Mouse (Mus musculus) lung, embryonic 15.5 days (tissue): ENCODE data around the gene Fan1. TPM values are rescaled to one million over a fixed set of nuclear protein-coding genes. Genes with fewer than 3 reads are reported as not detected.

Source experiments
- ATAC-seq: fragments of 200-750 bp; cut with Nextera tagmentation; 2 replicates; pipeline ENCODE4 v1.8.0; 2017; ENCODE audit warnings: moderate number of reproducible peaks, borderline replicate concordance; ENCODE audit not compliant: low FRiP score, low TSS enrichment; ENCODE audit errors: extremely low read depth
- H3K27ac ChIP-seq: fragments of 300-500 bp; sonication (generic); 2 replicates; pipeline ENCODE4 v1.5.1; 2015; ENCODE audit warnings: moderate library complexity, mild to moderate bottlenecking, inconsistent platforms
- H3K27me3 ChIP-seq: fragments of 300-500 bp; sonication (generic); 2 replicates; pipeline ENCODE4 v1.6.1; 2015; ENCODE audit warnings: inconsistent platforms
- H3K36me3 ChIP-seq: fragments of 300-500 bp; sonication (generic); 2 replicates; pipeline ENCODE4 v1.6.1; 2015; ENCODE audit warnings: inconsistent platforms
- H3K4me1 ChIP-seq: fragments of 300-500 bp; sonication (generic); 2 replicates; pipeline ENCODE4 v1.6.1; 2015; ENCODE audit warnings: inconsistent platforms
- H3K4me2 ChIP-seq: fragments of 300-500 bp; sonication (generic); 2 replicates; pipeline ENCODE4 v1.6.1; 2015; ENCODE audit warnings: inconsistent platforms, mild to moderate bottlenecking, moderate library complexity
- H3K4me3 ChIP-seq: fragments of 300-500 bp; sonication (generic); 2 replicates; pipeline ENCODE4 v1.5.1; 2015; ENCODE audit warnings: mild to moderate bottlenecking, inconsistent platforms
- H3K9ac ChIP-seq: fragments of 300-500 bp; sonication (generic); 2 replicates; pipeline ENCODE4 v1.6.1; 2015; ENCODE audit warnings: inconsistent platforms
- H3K9me3 ChIP-seq: fragments of 300-500 bp; sonication (generic); 2 replicates; pipeline ENCODE4 v1.6.1; 2016; ENCODE audit warnings: inconsistent platforms
- WGBS: fragments of 180-500 bp; shearing (Covaris S2); methylation state at CpG from one replicate; pipeline ENCODE4 v1.1.7; 2015; 5-methylcytosine and 5-hydroxymethylcytosine counted together
- polyA plus RNA-seq: library from polyadenylated mRNA; unstranded; fragments of >200 nt; fragmentation: Nextera tagmentation; extraction: Ambion mirVana; gene quantifications from 2 replicates; pipeline ENCODE4 v1.2.1, GENCODE M21; 2015

Gene Fan1
- polyA plus RNA-seq, 1 experiment from 2014 or later, result 6.6 TPM

- Histone ChIP-seq H3K9ac (no peak overlapping the region), H3K4me3 (no peak overlapping the region), H3K4me1 (no peaks in the 10 kb centered on the region), H3K36me3 (peaks cover 6% of the 10 kb centered on the region; the same call in 1 of the 2 replicates), H3K4me2 (no peak overlapping the region), H3K27ac (no peak overlapping the region), H3K27me3 (no peaks in the 10 kb centered on the region), H3K9me3 (no peaks in the 10 kb centered on the region)
- ATAC-seq, result no peak
- WGBS, result 7% methylated on average over 1 of the region's 1 CpGs
Measured at GRCm38 (mm10) chr7:64326892-64327291, 47.0 kb downstream of the Fan1 start.

- 88% methylated on average over 4 of the region's 4 CpGs for WGBS
Measured at GRCm38 (mm10) chr7:64321658-64322057, 52.2 kb downstream of the Fan1 start.

GRCm38 (mm10) chr7:64321125-64321524 lies 52.8 kb downstream of the Fan1 start:
- Histone ChIP-seq H3K4me2 (no peak overlapping the region), H3K4me3 (no peak overlapping the region), H3K4me1 (no peaks in the 10 kb centered on the region), H3K27me3 (no peaks in the 10 kb centered on the region), H3K36me3 (peaks cover 17% of the 10 kb centered on the region), H3K9ac (no peak overlapping the region), H3K9me3 (no peaks in the 10 kb centered on the region), H3K27ac (no peak overlapping the region)
- no peak for ATAC-seq
- 90% methylated on average over 5 of the region's 5 CpGs for WGBS

More at GRCm38 (mm10) chr7:64321658-64322057, 52.2 kb downstream of the Fan1 start:
- H3K4me2 ChIP-seq, result no peak overlapping the region
- no peak overlapping the region for H3K9ac ChIP-seq
- H3K9me3 ChIP-seq, result no peaks in the 10 kb centered on the region
- no peaks in the 10 kb centered on the region for H3K4me1 ChIP-seq
- no peak overlapping the region for H3K27ac ChIP-seq
- H3K36me3 ChIP-seq, result peaks cover 17% of the 10 kb centered on the region
- no peak overlapping the region for H3K4me3 ChIP-seq
- ATAC-seq, result no peak
- no peaks in the 10 kb centered on the region for H3K27me3 ChIP-seq

GRCm38 (mm10) chr7:64312811-64313210 lies 61.1 kb downstream of the Fan1 start:
- WGBS, result 74% methylated on average over 7 of the region's 7 CpGs
- H3K4me1 ChIP-seq, result no peaks in the 10 kb centered on the region
- no peak overlapping the region for H3K27ac ChIP-seq
- H3K27me3 ChIP-seq, result no peaks in the 10 kb centered on the region
- no peak overlapping the region for H3K4me3 ChIP-seq
- H3K9ac ChIP-seq, result no peak overlapping the region
- no peak for ATAC-seq
- no peak overlapping the region for H3K4me2 ChIP-seq
- peaks cover 13% of the 10 kb centered on the region; the same call in 1 of the 2 replicates for H3K36me3 ChIP-seq
- no peaks in the 10 kb centered on the region for H3K9me3 ChIP-seq

- no peak overlapping the region for H3K4me2 ChIP-seq
Measured at GRCm38 (mm10) chr7:64310756-64311155, 63.1 kb downstream of the Fan1 start.

GRCm38 (mm10) chr7:64310241-64310640 lies 63.7 kb downstream of the Fan1 start:
- Histone ChIP-seq H3K9me3 (no peaks in the 10 kb centered on the region), H3K9ac (no peak overlapping the region), H3K27ac (no peak overlapping the region), H3K4me1 (no peaks in the 10 kb centered on the region), H3K27me3 (no peaks in the 10 kb centered on the region), H3K4me3 (no peak overlapping the region), H3K4me2 (no peak overlapping the region), H3K36me3 (peaks cover 7% of the 10 kb centered on the region; the same call in 1 of the 2 replicates)
- no peak for ATAC-seq
- 81% methylated on average over 7 of the region's 7 CpGs for WGBS

More at GRCm38 (mm10) chr7:64310756-64311155, 63.1 kb downstream of the Fan1 start:
- H3K27me3 ChIP-seq, result no peaks in the 10 kb centered on the region
- 54% methylated on average over 2 of the region's 2 CpGs for WGBS
- H3K4me1 ChIP-seq, result no peaks in the 10 kb centered on the region
- H3K36me3 ChIP-seq, result peaks cover 7% of the 10 kb centered on the region; the same call in 1 of the 2 replicates
- H3K27ac ChIP-seq, result no peak overlapping the region
- H3K4me3 ChIP-seq, result no peak overlapping the region
- H3K9ac ChIP-seq, result no peak overlapping the region
- H3K9me3 ChIP-seq, result no peaks in the 10 kb centered on the region
- no peak for ATAC-seq

Other genes with a start within 250 kb of the Fan1 start
- not detected in 2 replicates for gene Trpm1, start 220.3 kb downstream of the Fan1 start, polyA plus RNA-seq
- gene Mtmr10, start 86.4 kb downstream of the Fan1 start, polyA plus RNA-seq, result 9.4 and 9.8 TPM in 2 replicates
- 37.4 and 38.4 TPM in 2 replicates for gene Mphosph10, start 18.2 kb upstream of the Fan1 start, polyA plus RNA-seq
- 68.3 and 72.5 TPM in 2 replicates for gene Mcee, start 18.5 kb upstream of the Fan1 start, polyA plus RNA-seq
- 2.1 and 2.9 TPM in 2 replicates for gene Apba2, start 127.6 kb upstream of the Fan1 start, polyA plus RNA-seq